Comparison of ENCODE assay signal across 9 mouse cellular contexts in genomic region chr17:6780521-6781115, GRCm38 (mm10). TPM values are rescaled to one million over a fixed set of nuclear protein-coding genes. Genes with fewer than 3 reads are reported as not detected.
A peak's percentile ranks its signal among the peaks of the same experiment; 100 is the strongest.
DNase-seq lines count a peak whose midpoint lies in the region; ATAC-seq and TF ChIP-seq lines count a peak whose summit lies in the region.
"Had no signal": no experiment of that assay in that cellular context is flagged by ENCODE, and none has a peak within 500 bp of the region (broad histone marks: within the 10 kb centered on the region; RNA-seq: fewer than 3 reads in every experiment).

No protein-coding gene starts in this region.

- H3K4me2 ChIP-seq in heart, embryonic 16.5 days (ENCODE audit: low read depth, low read length) = peak overlapping the region; percentile 61
- H3K4me2 ChIP-seq in forebrain, embryonic 16.5 days (ENCODE audit: low read length) = peak overlapping the region; percentile 85
- H3K4me2 ChIP-seq in liver, embryonic 15.5 days = peak overlapping the region; percentile 87

- TF ChIP-seq CTCF in C2C12 (IDR thresholded peaks at IDR 0.05; ENCODE audit: control insufficient read depth, insufficient read depth, insufficient read length) = no peak

- H3K27ac ChIP-seq in heart, embryonic 16.5 days (ENCODE audit: low read length) = no peak overlapping the region
- no peak overlapping the region for H3K27ac ChIP-seq in forebrain, embryonic 16.5 days (ENCODE audit: low read length)
- H3K27ac ChIP-seq in liver, embryonic 15.5 days (replicated peaks) = 0 out of 2 replicates have a peak overlapping the region, but pooled peaks have one; percentile 1

- no peaks in the 10 kb centered on the region for H3K9me3 ChIP-seq in heart, embryonic 16.5 days (replicated peaks; ENCODE audit: control insufficient read depth, low read length)
- H3K9me3 ChIP-seq in forebrain, embryonic 16.5 days (ENCODE audit: control insufficient read depth, low read length) = no peaks in the 10 kb centered on the region
- H3K9me3 ChIP-seq in liver, embryonic 15.5 days (replicated peaks) = no peaks in the 10 kb centered on the region

- no peak for ATAC-seq in heart, embryonic 16.5 days (replicated peaks; ENCODE audit: extremely low read depth, insufficient read depth, low FRiP score)
- no peak for ATAC-seq in forebrain, embryonic 16.5 days
- no peak for ATAC-seq in liver, embryonic 15.5 days (ENCODE audit: insufficient read depth)
- no peak for ATAC-seq in megakaryocyte progenitor cell, adult 5-6 weeks (replicated peaks; ENCODE audit: poor library complexity)

- DNase-seq in heart, postnatal 10 days = no peak
- DNase-seq in layer of hippocampus, adult 8-10 months (ENCODE audit: low spot score in 2 of 2) = no peak
- no peak for DNase-seq in left cerebral cortex, adult 9 months (ENCODE audit: low spot score in 2 of 2)
- DNase-seq: embryo, embryonic 11 days had no signal

- no peak overlapping the region for H3ac ChIP-seq in C2C12 (ENCODE audit: control insufficient read depth, insufficient read length, low read depth)

- peaks cover 45% of the 10 kb centered on the region for H3K4me1 ChIP-seq in heart, embryonic 16.5 days (ENCODE audit: control insufficient read depth, insufficient read depth, low read length)
- peaks cover 54% of the 10 kb centered on the region for H3K4me1 ChIP-seq in forebrain, embryonic 16.5 days (replicated peaks; ENCODE audit: control insufficient read depth, insufficient read depth, low read length)
- peaks cover 76% of the 10 kb centered on the region for H3K4me1 ChIP-seq in liver, embryonic 15.5 days (replicated peaks)

- H3K4me3 ChIP-seq in heart, embryonic 16.5 days (ENCODE audit: low read length) = peak overlapping the region; percentile 74
- peak overlapping the region; percentile 16 for H3K4me3 ChIP-seq in C2C12 (ENCODE audit: insufficient read depth, poor library complexity, severe bottlenecking)
- H3K4me3 ChIP-seq in forebrain, embryonic 16.5 days (replicated peaks; ENCODE audit: low read length) = peak overlapping the region; percentile 48
- peak overlapping the region; percentile 95 for H3K4me3 ChIP-seq in liver, embryonic 15.5 days (replicated peaks)

- H3K27me3 ChIP-seq in heart, embryonic 16.5 days (ENCODE audit: control insufficient read depth, insufficient read depth, low read length) = no peaks in the 10 kb centered on the region
- no peaks in the 10 kb centered on the region for H3K27me3 ChIP-seq in C2C12 (ENCODE audit: control insufficient read depth, insufficient read depth, insufficient read length)
- no peaks in the 10 kb centered on the region for H3K27me3 ChIP-seq in forebrain, embryonic 16.5 days (replicated peaks; ENCODE audit: control insufficient read depth, insufficient read depth, low read length)
- no peaks in the 10 kb centered on the region for H3K27me3 ChIP-seq in liver, embryonic 15.5 days

- intact Hi-C loops in heart, postnatal 10 days (cut with DNase I) = no loop called here

- H3K79me2 ChIP-seq in C2C12 (ENCODE audit: control insufficient read depth, insufficient read depth) = peaks cover 70% of the 10 kb centered on the region

- H3K79me3 ChIP-seq in C2C12 (ENCODE audit: low read depth) = peaks cover 65% of the 10 kb centered on the region

- WGBS in heart, embryonic 16.5 days = 42% methylated on average over 4 of the region's 4 CpGs
- 65% methylated on average over 4 of the region's 4 CpGs for WGBS in forebrain, embryonic 16.5 days
- WGBS in liver, embryonic 15.5 days (ENCODE audit: insufficient replicate concordance) = 63% methylated on average over 4 of the region's 4 CpGs

- no peaks in the 10 kb centered on the region for H3K36me3 ChIP-seq in heart, embryonic 16.5 days (ENCODE audit: control insufficient read depth, insufficient read depth)
- peaks cover 6% of the 10 kb centered on the region for H3K36me3 ChIP-seq in C2C12 (ENCODE audit: control insufficient read depth, insufficient read depth)
- no peaks in the 10 kb centered on the region for H3K36me3 ChIP-seq in forebrain, embryonic 16.5 days (ENCODE audit: control insufficient read depth, insufficient read depth)
- 0 out of 2 replicates have a peak, but pooled peaks cover 6% of the 10 kb centered on the region for H3K36me3 ChIP-seq in liver, embryonic 15.5 days (replicated peaks)

- peak overlapping the region; percentile 86 for H3K9ac ChIP-seq in heart, embryonic 16.5 days (ENCODE audit: low read length)
- no peak overlapping the region for H3K9ac ChIP-seq in forebrain, embryonic 16.5 days (replicated peaks; ENCODE audit: low read depth, low read length)
- H3K9ac ChIP-seq in liver, embryonic 15.5 days = peak overlapping the region; percentile 19; the same call in 1 of the 2 replicates

TF ChIP-seq in C2C12, 6 proteins besides CTCF, POLR2A, EP300 and RAD21:
- TF ChIP-seq FOSL1 (IDR thresholded peaks at IDR 0.05; ENCODE audit: insufficient read depth, low read length, poor library complexity, severe bottlenecking) (no peak), MYOG (IDR thresholded peaks at IDR 0.05; ENCODE audit: control insufficient read depth, extremely low read depth, insufficient read length) (no peak), CEBPB (IDR thresholded peaks at IDR 0.05; ENCODE audit: low read depth) (no peak), MAX (IDR thresholded peaks at IDR 0.05) (no peak), MYOD1 (IDR thresholded peaks at IDR 0.05; ENCODE audit: control insufficient read depth, insufficient read length, low read depth) (no peak)

RNA-seq across cellular contexts. Expression of gene Ezr, which starts 2.0 kb away (rescaled TPM):
- polyA plus RNA-seq in heart, embryonic 16.5 days (2015; fragmentation: Nextera tagmentation; extraction: Ambion mirVana) = 144 and 166 TPM in 2 replicates
- 10 to 100 TPM; 68.1 to 83.6 TPM for total RNA-seq in heart, postnatal 10 days (2021)
- polyA plus RNA-seq in C2C12 (2012; fragmentation: generic; extraction: Trizol) = 78.7 TPM
- polyA plus RNA-seq in forebrain, embryonic 16.5 days (2015; fragmentation: Nextera tagmentation; extraction: Ambion mirVana) = 100 and 127 TPM in 2 replicates
- 48.3 and 49.4 TPM in 2 replicates for polyA plus RNA-seq in liver, embryonic 15.5 days (2015; fragmentation: Nextera tagmentation; extraction: Ambion mirVana)
- 43.8 and 45.3 TPM in 2 replicates for total RNA-seq in megakaryocyte progenitor cell, adult 5-6 weeks (2015)
- total RNA-seq in megakaryocyte progenitor cell, adult 5-6 weeks (2017) = 118 and 129 TPM in 2 replicates
- total RNA-seq in layer of hippocampus, adult 8-10 months (2022) = 10 to 100 TPM; 37.3 to 59.3 (median 44.4) TPM

Comparison
In these comparisons a context has a peak if more than half of its experiments do, and no peak if none do; other contexts are left out.
1. H3K4me3 ChIP-seq: peak in every context shown above with its lines; median percentile 95 in liver, embryonic 15.5 days; 74 in heart, embryonic 16.5 days; 48 in forebrain, embryonic 16.5 days; 16 in C2C12.